Mouse (Mus musculus) stomach, postnatal 0 days (tissue): ENCODE measurements around the gene Ppfia1. TPM values are rescaled to one million over a fixed set of nuclear protein-coding genes. Genes with fewer than 3 reads are reported as not detected.

ENCODE experiments used
- ATAC-seq: fragments of 200-750 bp; cut with Nextera tagmentation; 2 replicates; pipeline ENCODE4 v1.8.0; 2017; ENCODE audit not compliant: low FRiP score, low TSS enrichment
- DNase-seq: peaks from one replicate; pipeline ENCODE4 v3.0.0-alpha.2; 2016; ENCODE audit warnings: low spot score
- H3K27ac ChIP-seq: fragments of 300-500 bp; sonication (generic); replicated peaks from 2 replicates; pipeline ENCODE4 v1.5.1; 2014; ENCODE audit warnings: mild to moderate bottlenecking, control low read depth
- H3K27me3 ChIP-seq: fragments of 300-500 bp; sonication (generic); 2 replicates; pipeline ENCODE4 v1.6.1; 2014; ENCODE audit warnings: low read length; ENCODE audit not compliant: control insufficient read depth, insufficient read depth
- H3K36me3 ChIP-seq: fragments of 300-500 bp; sonication (generic); 2 replicates; pipeline ENCODE4 v1.6.1; 2014; ENCODE audit warnings: low read length, mixed read lengths; ENCODE audit not compliant: control insufficient read depth, insufficient read depth
- H3K4me1 ChIP-seq: fragments of 300-500 bp; sonication (generic); replicated peaks from 2 replicates; pipeline ENCODE4 v1.6.1; 2014; ENCODE audit warnings: antibody characterized with exemption; ENCODE audit not compliant: control insufficient read depth, insufficient read depth
- H3K4me2 ChIP-seq: fragments of 300-500 bp; sonication (generic); replicated peaks from 2 replicates; pipeline ENCODE4 v1.6.1; 2014; ENCODE audit warnings: low read depth, mild to moderate bottlenecking, control low read depth, moderate library complexity
- H3K4me3 ChIP-seq: fragments of 300-500 bp; sonication (generic); 2 replicates; pipeline ENCODE4 v1.5.1; 2014; ENCODE audit warnings: low read depth, low read length, control low read depth
- H3K9ac ChIP-seq: fragments of 300-500 bp; sonication (generic); 2 replicates; pipeline ENCODE4 v1.6.1; 2014; ENCODE audit warnings: mild to moderate bottlenecking, low read length, control low read depth, mixed read lengths
- H3K9me3 ChIP-seq: fragments of 300-500 bp; sonication (generic); 2 replicates; pipeline ENCODE4 v1.6.1; 2016; ENCODE audit warnings: low read length; ENCODE audit not compliant: control insufficient read depth
- CTCF ChIP-seq: IDR thresholded peaks from 2 replicates; pipeline ENCODE4 v1.5.1; 2016; ENCODE audit warnings: antibody characterized with exemption, low read depth, mild to moderate bottlenecking, moderate library complexity
- EP300 ChIP-seq: optimal IDR thresholded peaks from 2 replicates; pipeline ENCODE3; 2016; ENCODE audit warnings: antibody characterized with exemption
- WGBS: fragments of 180-500 bp; shearing (Covaris S2); extraction: QIAGEN DNeasy Blood & Tissue Kit; methylation state at CpG from one replicate; pipeline ENCODE4 v1.1.7; 2014; 5-methylcytosine and 5-hydroxymethylcytosine counted together
- polyA plus RNA-seq: library from polyadenylated mRNA; unstranded; fragments of >200 nt; fragmentation: Nextera tagmentation; extraction: Ambion mirVana; gene quantifications from 2 replicates; pipeline ENCODE4 v1.2.1, GENCODE M21; 2015

The Ppfia1 gene
- polyA plus RNA-seq, 1 experiment from 2014 or later, result 15.2 TPM

- peak; percentile 45; the same call in 1 of the 2 replicates for ATAC-seq
- Histone ChIP-seq H3K27ac (peak overlapping the region; percentile 65), H3K36me3 (no peaks in the 10 kb centered on the region)
These were observed 15.9 kb upstream of the Ppfia1 start for GRCm38 (mm10) chr7:144569428-144569827.

DNA sequence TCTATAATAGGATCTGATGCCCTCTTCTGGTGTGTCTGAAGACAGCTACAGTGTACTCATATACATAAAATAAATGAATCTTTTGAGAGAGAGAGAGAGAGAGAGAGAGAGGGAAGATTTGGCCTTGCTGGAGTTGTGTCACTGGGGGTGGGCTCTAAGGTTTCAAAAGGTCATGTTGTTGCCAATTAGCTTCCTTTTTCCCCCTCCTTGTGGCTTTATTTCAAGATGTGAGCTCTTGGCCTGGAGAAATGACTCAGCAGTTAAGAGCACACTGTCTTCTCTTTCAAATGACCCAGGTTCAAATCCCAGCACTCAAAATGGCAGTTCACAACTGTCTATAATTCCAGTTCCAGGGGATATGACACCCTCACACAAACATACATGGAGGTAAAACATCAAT lies 14.6 kb upstream of the Ppfia1 start:
- Histone ChIP-seq H3K27me3 (no peaks in the 10 kb centered on the region), H3K27ac (no peak overlapping the region), H3K36me3 (no peaks in the 10 kb centered on the region), H3K4me1 (no peaks in the 10 kb centered on the region), H3K9ac (no peak overlapping the region), H3K9me3 (no peaks in the 10 kb centered on the region), H3K4me2 (no peak overlapping the region), H3K4me3 (no peak overlapping the region)
- DNase-seq, result no peak
- no peak for TF ChIP-seq EP300
- no peak for TF ChIP-seq CTCF
- ATAC-seq, result no peak

More at GRCm38 (mm10) chr7:144569428-144569827, 15.9 kb upstream of the Ppfia1 start:
- Histone ChIP-seq H3K4me3 (no peak overlapping the region), H3K9ac (no peak overlapping the region), H3K4me2 (no peak overlapping the region), H3K4me1 (no peaks in the 10 kb centered on the region), H3K27me3 (no peaks in the 10 kb centered on the region), H3K9me3 (no peaks in the 10 kb centered on the region)
- TF ChIP-seq CTCF, result no peak
- no peak for TF ChIP-seq EP300
- 33% methylated on average over 7 of the region's 7 CpGs for WGBS
- peak; percentile 31 for DNase-seq

GRCm38 (mm10) chr7:144566921-144567682 lies 13.6 kb upstream of the Ppfia1 start:
- peak; percentile 76 for ATAC-seq
- WGBS, result 45% methylated on average over 3 of the region's 3 CpGs

DNA sequence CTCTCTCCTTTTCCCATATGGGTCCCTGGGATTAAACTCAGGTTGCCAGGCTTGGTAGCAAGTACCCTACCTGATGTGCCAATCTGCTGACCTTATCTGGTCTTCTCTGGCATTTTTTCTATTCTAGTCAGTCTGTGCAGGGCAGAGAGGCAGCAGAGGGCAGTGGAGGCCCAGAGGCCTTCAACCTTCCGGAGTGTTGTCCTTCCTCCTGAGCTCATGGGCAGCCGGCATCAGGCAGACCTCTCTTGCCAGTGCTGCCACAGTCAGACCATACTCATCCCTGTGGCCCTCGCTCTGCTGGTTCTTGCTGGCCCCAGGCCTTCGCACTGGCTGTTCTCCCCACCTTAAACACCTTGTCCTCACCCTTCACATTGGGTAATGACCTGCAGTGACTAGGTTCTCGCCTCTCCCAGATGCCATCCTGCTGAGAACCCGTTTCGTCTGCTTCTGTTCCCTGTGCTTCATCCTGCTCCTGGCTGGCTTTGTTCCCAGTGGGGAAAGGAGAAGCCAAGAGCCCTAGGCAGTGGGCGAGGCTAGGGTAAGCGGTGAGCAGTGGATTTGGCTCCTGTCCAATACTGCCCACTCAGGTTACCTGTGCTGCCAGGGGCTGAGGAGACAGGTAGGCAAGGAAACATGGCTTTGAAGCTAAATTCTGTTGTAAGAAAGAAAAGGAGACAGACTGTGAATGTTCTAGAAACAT lies 10.1 kb upstream of the Ppfia1 start:
- no peaks in the 10 kb centered on the region for H3K27me3 ChIP-seq
- H3K27ac ChIP-seq, result peak overlapping the region; percentile 65
- no peaks in the 10 kb centered on the region for H3K36me3 ChIP-seq
- H3K4me1 ChIP-seq, result no peaks in the 10 kb centered on the region
- ATAC-seq (peak; percentile 53), DNase-seq (peak; percentile 63)
- H3K9me3 ChIP-seq, result no peaks in the 10 kb centered on the region
- no peak overlapping the region for H3K4me3 ChIP-seq
- H3K9ac ChIP-seq, result no peak overlapping the region
- no peak overlapping the region; the same call in 1 of the 2 replicates for H3K4me2 ChIP-seq
- TF ChIP-seq EP300 (peak; percentile 80), CTCF (no peak)
- 41% methylated on average over 9 of the region's 9 CpGs for WGBS

More at GRCm38 (mm10) chr7:144566921-144567682, 13.6 kb upstream of the Ppfia1 start:
- no peak for DNase-seq
- peak overlapping the region; percentile 65 for H3K27ac ChIP-seq
- H3K9ac ChIP-seq, result no peak overlapping the region
- H3K4me2 ChIP-seq, result no peak overlapping the region
- TF ChIP-seq EP300 (no peak), CTCF (no peak)
- H3K27me3 ChIP-seq, result no peaks in the 10 kb centered on the region
- H3K9me3 ChIP-seq, result no peaks in the 10 kb centered on the region
- no peaks in the 10 kb centered on the region for H3K4me1 ChIP-seq
- no peaks in the 10 kb centered on the region for H3K36me3 ChIP-seq
- no peak overlapping the region for H3K4me3 ChIP-seq

DNA sequence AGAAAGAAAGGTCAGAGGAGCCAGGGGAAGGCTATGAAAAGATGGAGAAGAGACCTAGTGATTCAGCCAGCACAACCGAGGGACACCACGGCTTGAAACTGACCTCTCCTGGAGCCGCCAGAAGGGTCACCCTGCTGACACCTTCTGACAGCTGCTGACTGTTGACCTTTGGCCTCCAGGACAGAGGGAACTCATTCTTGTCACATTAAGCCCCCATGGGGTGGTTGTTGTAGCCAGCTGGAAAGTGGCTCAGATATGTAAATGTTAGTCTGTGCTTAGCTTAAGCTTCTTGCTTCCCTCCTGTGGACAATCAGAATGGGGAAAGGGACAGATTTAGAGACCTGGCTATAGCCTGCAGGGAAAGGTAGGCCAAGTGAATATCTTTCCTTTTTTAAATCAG lies 8.5 kb upstream of the Ppfia1 start:
- Histone ChIP-seq H3K9me3 (no peaks in the 10 kb centered on the region), H3K4me1 (no peaks in the 10 kb centered on the region), H3K4me2 (no peak overlapping the region), H3K9ac (no peak overlapping the region), H3K27me3 (no peaks in the 10 kb centered on the region), H3K4me3 (no peak overlapping the region), H3K27ac (no peak overlapping the region), H3K36me3 (no peaks in the 10 kb centered on the region)
- TF ChIP-seq EP300 (no peak), CTCF (no peak)
- DNase-seq, result no peak
- no peak for ATAC-seq
- WGBS, result 29% methylated on average over 3 of the region's 3 CpGs

- no peak overlapping the region for H3K27ac ChIP-seq
- no peaks in the 10 kb centered on the region for H3K27me3 ChIP-seq
- no peaks in the 10 kb centered on the region for H3K36me3 ChIP-seq
- H3K4me1 ChIP-seq, result no peaks in the 10 kb centered on the region
- no peak for ATAC-seq
- WGBS, result 91% methylated on average over 4 of the region's 4 CpGs
- H3K4me3 ChIP-seq, result no peak overlapping the region
- DNase-seq, result no peak
- H3K4me2 ChIP-seq, result no peak overlapping the region
- H3K9me3 ChIP-seq, result no peaks in the 10 kb centered on the region
- no peak overlapping the region for H3K9ac ChIP-seq
- TF ChIP-seq CTCF (no peak), EP300 (no peak)
These were observed 7.1 kb upstream of the Ppfia1 start for GRCm38 (mm10) chr7:144560594-144560993.
